Mouse (Mus musculus) macrophage (primary cell): Measurements from ENCODE around the gene Rps6kc1. TPM values are rescaled to one million over a fixed set of nuclear protein-coding genes. Genes with fewer than 3 reads are reported as not detected.

ENCODE experiments used
- H3K27ac ChIP-seq: fragments of 350-480 bp; formaldehyde crosslinking; 2 replicates; pipeline ENCODE4 v1.9.0; 2021
- H3K36me3 ChIP-seq: fragments of 350-480 bp; formaldehyde crosslinking; 2 replicates; pipeline ENCODE4 v1.9.0; 2021; ENCODE audit errors: inconsistent target
- H3K4me3 ChIP-seq: fragments of 350-480 bp; formaldehyde crosslinking; 2 replicates; pipeline ENCODE4 v1.9.0; 2021; ENCODE audit errors: inconsistent target
- H3K79me2 ChIP-seq: fragments of 350-480 bp; formaldehyde crosslinking; 2 replicates; pipeline ENCODE4 v1.9.0; 2021; ENCODE audit errors: inconsistent target
- WGBS: methylation state at CpG from one replicate; pipeline ENCODE4 v1.1.7; 2026; ENCODE audit warnings: inconsistent platforms; ENCODE audit not compliant: missing documents; 5-methylcytosine and 5-hydroxymethylcytosine counted together
- polyA plus RNA-seq: library from polyadenylated mRNA; stranded (reverse); fragments of 250-400 nt; gene quantifications from 3 replicates; pipeline ENCODE4 v1.2.4, GENCODE M21; 2018; ENCODE audit warnings: inconsistent platforms

Rps6kc1 gene
- polyA plus RNA-seq, 1 experiment from 2014 or later = 20.5 TPM

DNA sequence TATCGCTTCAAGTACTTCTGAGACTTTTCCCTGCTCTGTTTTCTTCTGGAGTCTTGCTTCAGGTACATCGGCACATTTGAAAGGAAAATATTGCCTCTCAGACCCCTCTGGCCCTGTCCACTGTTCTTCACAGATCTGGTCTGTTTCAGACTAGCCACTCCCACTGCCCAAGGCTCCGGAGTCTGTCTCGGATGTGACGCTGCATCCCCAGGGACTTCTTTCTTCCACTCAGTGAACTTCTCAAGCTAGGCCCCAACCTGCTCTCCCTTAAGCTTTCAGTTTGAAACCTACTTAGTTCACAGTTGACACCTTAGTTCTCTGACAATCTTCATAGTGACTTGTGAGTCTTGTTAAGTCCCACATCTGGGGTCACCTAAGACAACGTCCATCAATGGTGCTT, 133.9 kb downstream of the Rps6kc1 start:
- WGBS = 94% methylated on average over 6 of the region's 6 CpGs
- Histone ChIP-seq H3K79me2 (no peaks in the 10 kb centered on the region), H3K36me3 (peaks cover 27% of the 10 kb centered on the region; the same call in 1 of the 2 replicates), H3K4me3 (no peak overlapping the region), H3K27ac (no peak overlapping the region)

- Histone ChIP-seq H3K79me2 (no peaks in the 10 kb centered on the region), H3K27ac (no peak overlapping the region), H3K4me3 (no peak overlapping the region), H3K36me3 (peaks cover 22% of the 10 kb centered on the region; the same call in 1 of the 2 replicates)
- WGBS = 95% methylated on average over 9 of the region's 9 CpGs
These were observed 135.3 kb downstream of the Rps6kc1 start for GRCm38 (mm10) chr1:190776260-190776659.

GRCm38 (mm10) chr1:190772088-190772885, 139.3 kb downstream of the Rps6kc1 start:
- Histone ChIP-seq H3K4me3 (no peak overlapping the region), H3K36me3 (peaks cover 15% of the 10 kb centered on the region; the same call in 1 of the 2 replicates), H3K79me2 (no peaks in the 10 kb centered on the region), H3K27ac (no peak overlapping the region)
- WGBS = 70% methylated on average over 13 of the region's 13 CpGs

DNA sequence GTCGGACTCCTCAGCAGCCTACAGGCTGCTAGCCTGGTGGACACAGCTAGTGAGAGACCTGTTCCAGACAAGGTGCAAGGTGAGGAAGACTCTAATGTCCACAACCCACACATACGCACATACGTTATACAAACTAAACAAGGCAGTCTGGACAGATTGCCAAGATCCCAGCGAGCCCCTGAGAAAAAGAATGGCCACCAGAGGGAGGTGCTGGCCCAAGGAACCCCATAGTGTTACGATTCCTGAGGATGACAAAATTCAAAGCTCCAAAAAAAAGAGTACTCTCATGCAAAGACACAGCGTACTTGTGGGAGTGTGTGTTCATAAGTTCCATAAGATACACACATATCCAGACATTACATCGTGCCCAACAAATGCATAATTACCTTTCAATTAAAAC, 141.8 kb downstream of the Rps6kc1 start:
- no peaks in the 10 kb centered on the region for H3K79me2 ChIP-seq
- WGBS = 85% methylated on average over 6 of the region's 7 CpGs
- H3K27ac ChIP-seq = no peak overlapping the region
- no peak overlapping the region for H3K4me3 ChIP-seq
- H3K36me3 ChIP-seq = peaks cover 11% of the 10 kb centered on the region; the same call in 1 of the 2 replicates

DNA sequence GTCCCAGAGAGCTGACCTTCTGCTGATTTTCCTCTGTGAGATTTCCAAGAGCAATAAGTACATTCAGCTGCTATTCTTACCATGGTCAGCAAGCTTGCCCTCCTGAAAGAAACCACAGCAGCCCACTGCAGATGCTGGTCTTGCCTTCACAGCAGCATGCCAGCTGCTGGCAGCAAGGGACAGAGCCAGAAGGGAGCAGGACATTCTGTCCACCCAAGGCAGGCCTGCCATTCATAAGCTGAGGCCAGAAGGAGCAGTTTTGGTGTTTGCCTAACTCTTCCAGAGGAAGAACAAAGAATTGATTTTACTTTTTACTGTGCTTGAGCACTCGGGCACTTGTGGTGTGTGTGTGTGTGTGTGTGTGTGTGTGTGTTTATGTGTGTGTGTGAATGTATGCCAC, 143.3 kb downstream of the Rps6kc1 start:
- 50% methylated on average over 1 of the region's 1 CpGs for WGBS
- Histone ChIP-seq H3K27ac (no peak overlapping the region), H3K36me3 (peaks cover 6% of the 10 kb centered on the region; the same call in 1 of the 2 replicates), H3K79me2 (no peaks in the 10 kb centered on the region), H3K4me3 (no peak overlapping the region)

DNA sequence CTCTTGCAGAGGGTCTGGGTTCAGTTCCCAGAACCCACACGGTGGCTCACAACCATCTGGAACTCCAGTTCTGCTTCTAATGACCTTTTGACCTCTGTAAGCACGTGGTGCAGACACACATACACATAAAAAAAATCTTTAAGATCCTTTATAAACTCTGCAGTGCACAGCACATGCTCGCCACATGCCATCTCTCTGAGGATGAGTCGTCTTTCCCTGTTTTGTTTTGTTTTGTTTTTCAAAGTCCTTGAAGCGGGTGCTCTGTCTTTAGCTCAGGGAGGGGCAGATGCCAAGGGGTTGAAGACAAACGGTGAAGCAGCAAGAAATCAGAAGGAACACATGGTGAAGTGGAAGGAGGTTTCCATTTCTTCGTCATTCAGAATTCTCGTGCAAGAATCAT, 143.9 kb downstream of the Rps6kc1 start:
- Histone ChIP-seq H3K27ac (no peak overlapping the region), H3K36me3 (no peaks in the 10 kb centered on the region), H3K4me3 (no peak overlapping the region), H3K79me2 (no peaks in the 10 kb centered on the region)
- 67% methylated on average over 8 of the region's 8 CpGs for WGBS

GRCm38 (mm10) chr1:190766800-190767199, 144.8 kb downstream of the Rps6kc1 start:
- no peak overlapping the region for H3K4me3 ChIP-seq
- H3K36me3 ChIP-seq = no peaks in the 10 kb centered on the region
- H3K27ac ChIP-seq = no peak overlapping the region
- H3K79me2 ChIP-seq = no peaks in the 10 kb centered on the region
- WGBS = 94% methylated on average over 2 of the region's 2 CpGs

DNA sequence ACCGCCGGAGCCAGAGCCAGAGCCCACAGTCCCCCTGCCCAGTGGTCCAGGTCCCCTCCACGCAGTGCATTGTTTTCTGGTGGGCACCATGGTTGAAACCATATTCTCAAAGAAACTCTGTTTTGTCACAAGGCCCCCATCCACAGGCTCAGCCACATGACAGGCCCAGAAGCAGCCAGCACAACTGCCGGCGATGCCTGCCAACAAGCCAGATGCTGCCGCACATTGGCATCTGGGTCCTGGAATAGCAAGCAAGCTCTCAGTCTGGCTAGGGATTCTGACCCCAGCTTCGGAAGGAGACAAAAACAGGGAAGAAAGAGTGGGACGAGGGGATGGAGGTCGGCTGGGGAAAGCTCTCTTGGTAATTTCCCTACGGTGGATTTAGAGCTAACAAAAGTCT, 147.8 kb downstream of the Rps6kc1 start:
- Histone ChIP-seq H3K27ac (no peak overlapping the region), H3K36me3 (no peaks in the 10 kb centered on the region), H3K4me3 (no peak overlapping the region), H3K79me2 (no peaks in the 10 kb centered on the region)
- 89% methylated on average over 10 of the region's 10 CpGs for WGBS

- 40% methylated on average over 3 of the region's 5 CpGs for WGBS
These were observed 149.8 kb downstream of the Rps6kc1 start for GRCm38 (mm10) chr1:190761786-190762185.

GRCm38 (mm10) chr1:190757899-190758298, 153.7 kb downstream of the Rps6kc1 start:
- Histone ChIP-seq H3K79me2 (no peaks in the 10 kb centered on the region), H3K27ac (no peak overlapping the region), H3K36me3 (no peaks in the 10 kb centered on the region), H3K4me3 (no peak overlapping the region)
- WGBS = 87% methylated on average over 7 of the region's 8 CpGs

More at GRCm38 (mm10) chr1:190761786-190762185, 149.8 kb downstream of the Rps6kc1 start:
- Histone ChIP-seq H3K36me3 (no peaks in the 10 kb centered on the region), H3K4me3 (no peak overlapping the region), H3K79me2 (no peaks in the 10 kb centered on the region), H3K27ac (no peak overlapping the region)

DNA sequence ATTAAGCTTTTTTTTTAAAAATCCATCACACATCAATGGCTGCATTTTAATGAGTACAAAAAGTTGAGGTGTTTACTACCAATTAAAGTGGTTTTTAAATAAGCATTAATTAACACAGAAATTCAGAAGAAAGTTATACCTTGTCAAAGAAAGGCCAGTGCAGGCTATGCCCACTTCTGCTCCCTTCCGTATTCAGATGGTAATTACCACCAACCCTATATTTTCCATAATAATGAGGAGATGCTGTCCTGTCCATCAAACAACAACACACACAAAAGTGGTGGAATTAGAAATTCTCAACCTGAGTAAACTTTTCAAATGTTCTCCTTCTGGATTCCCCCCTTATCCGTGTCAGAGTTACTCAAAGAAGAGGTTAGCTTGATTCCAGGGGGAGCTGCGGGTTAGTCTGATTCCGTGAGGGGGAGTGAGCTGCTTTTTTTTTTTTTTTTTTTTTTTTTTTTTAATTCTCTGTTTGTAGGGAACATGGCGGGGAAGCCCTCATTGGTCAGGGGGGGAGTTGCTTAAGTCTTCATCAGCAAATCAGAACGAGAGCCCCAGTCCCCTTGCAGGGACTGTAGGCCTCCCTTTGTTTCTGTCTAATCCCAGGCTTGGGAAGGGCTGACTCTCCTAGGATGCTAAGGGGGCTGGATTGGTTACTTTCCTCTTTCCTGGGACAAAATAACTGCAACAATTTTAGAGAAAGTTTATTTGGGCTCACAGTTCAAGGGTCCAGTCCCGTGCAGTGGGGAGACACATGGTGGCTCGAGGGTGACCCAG, 159.6 kb downstream of the Rps6kc1 start:
- 82% methylated on average over 8 of the region's 8 CpGs for WGBS
- no peaks in the 10 kb centered on the region for H3K36me3 ChIP-seq
- no peak overlapping the region for H3K4me3 ChIP-seq
- H3K79me2 ChIP-seq = no peaks in the 10 kb centered on the region
- H3K27ac ChIP-seq = no peak overlapping the region

GRCm38 (mm10) chr1:190748937-190749336, 162.6 kb downstream of the Rps6kc1 start:
- Histone ChIP-seq H3K27ac (no peak overlapping the region), H3K36me3 (no peaks in the 10 kb centered on the region), H3K79me2 (no peaks in the 10 kb centered on the region), H3K4me3 (no peak overlapping the region)
- 92% methylated on average over 10 of the region's 10 CpGs for WGBS

- no peak overlapping the region for H3K4me3 ChIP-seq
- no peaks in the 10 kb centered on the region for H3K79me2 ChIP-seq
- H3K36me3 ChIP-seq = no peaks in the 10 kb centered on the region
- 81% methylated on average over 5 of the region's 5 CpGs for WGBS
- H3K27ac ChIP-seq = no peak overlapping the region
These were observed 170.1 kb downstream of the Rps6kc1 start for GRCm38 (mm10) chr1:190741421-190741820.

DNA sequence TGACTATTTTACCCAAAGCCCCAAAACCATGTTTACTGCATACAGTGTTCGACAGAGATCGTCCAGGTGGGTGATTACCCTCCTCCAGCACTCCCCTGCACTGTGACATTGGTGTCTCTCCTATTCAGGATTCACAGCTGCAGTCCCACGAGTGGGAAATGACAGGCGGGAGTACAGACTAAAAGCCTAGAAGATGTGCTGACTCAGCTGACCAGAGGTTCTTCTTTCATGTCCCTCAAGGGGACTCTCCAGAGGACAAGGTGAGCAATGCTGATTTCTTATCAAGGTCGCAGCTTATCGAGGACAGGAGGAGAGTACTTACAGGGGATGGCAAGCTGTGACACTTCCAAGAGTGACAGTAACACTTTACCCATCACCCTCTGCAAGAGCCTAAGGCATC, 178.8 kb downstream of the Rps6kc1 start:
- Histone ChIP-seq H3K36me3 (no peaks in the 10 kb centered on the region), H3K27ac (no peak overlapping the region), H3K79me2 (no peaks in the 10 kb centered on the region), H3K4me3 (no peak overlapping the region)
- 90% methylated on average over 6 of the region's 6 CpGs for WGBS

GRCm38 (mm10) chr1:190729516-190730088, 182.0 kb downstream of the Rps6kc1 start:
- 92% methylated on average over 7 of the region's 7 CpGs for WGBS
- Histone ChIP-seq H3K36me3 (no peaks in the 10 kb centered on the region), H3K4me3 (no peak overlapping the region), H3K79me2 (no peaks in the 10 kb centered on the region), H3K27ac (no peak overlapping the region)
